Mouse (Mus musculus) adrenal gland, postnatal 4 days (tissue): ENCODE measurements around the gene Fads1. TPM values are rescaled to one million over a fixed set of nuclear protein-coding genes. Genes with fewer than 3 reads are reported as not detected.
A peak's percentile ranks its signal among the peaks of the same experiment; 100 is the strongest.

Experiments used
- DNase-seq, 2 experiments: peaks; one replicate each; pipeline ENCODE4 v3.0.0; 2021 to 2022; ENCODE audit warnings: low spot score in 2 of 2, mixed read lengths in 2 of 2
- total RNA-seq, 2 experiments: library from RNA; stranded (reverse); gene quantifications; 2 replicates each; pipeline ENCODE4 v1.2.3; 2021

The Fads1 gene
- total RNA-seq, 2 experiments from 2014 or later = 225 to 254 TPM

GRCm38 (mm10) chr19:10176477-10176876, 6.2 kb upstream of the Fads1 start:
- no peak for DNase-seq

GRCm38 (mm10) chr19:10176941-10177372, 5.7 kb upstream of the Fads1 start:
- DNase-seq = no peak

- no peak for DNase-seq
These were observed 1.5 kb upstream of the Fads1 start for GRCm38 (mm10) chr19:10181225-10181624.

- DNase-seq = no peak
These were observed 546 bp upstream of the Fads1 start for GRCm38 (mm10) chr19:10182142-10182541.

GRCm38 (mm10) chr19:10183299-10183983, 753 bp downstream of the Fads1 start:
- DNase-seq = peak in 1 of 2 experiments; percentile 55

- no peak for DNase-seq
These were observed 1.4 kb downstream of the Fads1 start for GRCm38 (mm10) chr19:10184096-10184495.

- DNase-seq = no peak
These were observed 3.2 kb downstream of the Fads1 start for GRCm38 (mm10) chr19:10185876-10186275.

- no peak for DNase-seq
These were observed 3.9 kb downstream of the Fads1 start for GRCm38 (mm10) chr19:10186569-10186968.

- no peak for DNase-seq
These were observed 5.7 kb downstream of the Fads1 start for GRCm38 (mm10) chr19:10188281-10188811.

GRCm38 (mm10) chr19:10189022-10189421, 6.3 kb downstream of the Fads1 start:
- DNase-seq = no peak

- DNase-seq = no peak
These were observed 7.3 kb downstream of the Fads1 start for GRCm38 (mm10) chr19:10189940-10190339.

GRCm38 (mm10) chr19:10190796-10191195, 8.1 kb downstream of the Fads1 start:
- peak in 1 of 2 experiments; percentile 52 for DNase-seq

- no peak for DNase-seq
These were observed 8.6 kb downstream of the Fads1 start for GRCm38 (mm10) chr19:10191326-10191725.

- DNase-seq = no peak
These were observed 11.6 kb downstream of the Fads1 start for GRCm38 (mm10) chr19:10194337-10194736.

- no peak for DNase-seq
These were observed 12.6 kb downstream of the Fads1 start for GRCm38 (mm10) chr19:10195252-10195651.

- no peak for DNase-seq
These were observed 14.4 kb downstream of the Fads1 start for GRCm38 (mm10) chr19:10197130-10197529.

- DNase-seq = no peak
These were observed 15.6 kb downstream of the Fads1 start for GRCm38 (mm10) chr19:10198286-10198685.

- peak; percentile 48 to 73 for DNase-seq
These were observed 16.0 kb downstream of the Fads1 start for GRCm38 (mm10) chr19:10198723-10199122.

- DNase-seq = no peak
These were observed 20.6 kb downstream of the Fads1 start for GRCm38 (mm10) chr19:10203146-10203847.

GRCm38 (mm10) chr19:10203848-10204615, 21.3 kb downstream of the Fads1 start, which contains the start of the genes Tmem258 and Fen1:
Gene Tmem258, plus strand, starts transcription at chr19:10204014.
Gene Fen1, minus strand, starts transcription at chr19:10204169.
- peak; percentile 64 to 80 for DNase-seq

GRCm38 (mm10) chr19:10204616-10205001, 21.9 kb downstream of the Fads1 start:
- DNase-seq = no peak
